Mouse (Mus musculus) olfactory bulb, adult 2 months (tissue): ENCODE results near the gene Frmd4a.

Experiments used
- CTCF ChIP-seq: fragments of 200-500 bp; IDR thresholded peaks from 2 replicates; pipeline ENCODE4 v1.5.1; 2012; ENCODE audit warnings: low read depth, mild to moderate bottlenecking, low read length, moderate library complexity; ENCODE audit not compliant: insufficient read depth
- POLR2A ChIP-seq: fragments of 200-500 bp; IDR thresholded peaks from 2 replicates; pipeline ENCODE4 v1.6.1; 2012; ENCODE audit warnings: mild to moderate bottlenecking, low read depth, low read length, moderate library complexity; ENCODE audit not compliant: insufficient read depth

DNA sequence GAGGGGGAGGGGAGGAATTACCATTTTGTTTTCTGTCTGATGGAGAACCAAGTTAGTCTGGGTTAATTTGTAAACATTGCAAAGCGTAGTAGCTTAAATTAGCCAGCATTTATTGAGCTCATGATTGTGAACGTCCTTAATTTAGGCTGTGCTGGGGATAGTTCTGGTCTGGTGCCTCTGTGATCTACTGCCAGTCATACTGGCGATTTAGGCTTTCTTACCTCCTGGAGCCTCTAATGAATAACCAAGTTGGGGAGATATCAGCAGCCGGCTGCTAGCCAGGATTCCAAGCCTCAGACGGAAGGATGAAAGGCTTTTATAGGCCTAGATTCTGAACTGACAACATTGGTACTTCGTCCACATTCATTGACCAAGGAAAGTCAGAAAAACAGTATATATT, 369.0 kb downstream of the Frmd4a start:
- no peak for TF ChIP-seq CTCF
- TF ChIP-seq POLR2A, result no peak
